Mouse (Mus musculus): Measurements from ENCODE around the gene Capza1.
A peak's percentile ranks its signal among the peaks of the same experiment; 100 is the strongest.

- TF ChIP-seq EP300 (IDR thresholded peaks at IDR 0.05; ENCODE audit: insufficient read depth, low read depth, low read length) = 0 out of 2 replicates have a peak, but pooled peaks have one; percentile 73
- TF ChIP-seq CTCF (IDR thresholded peaks at IDR 0.05; ENCODE audit: low read depth, low read length) = no peak
Measured at GRCm38 (mm10) chr3:104811752-104812151, 52.6 kb downstream of the Capza1 start.

Measured in ES-Bruce4 (cell line).